Mouse (Mus musculus) hindbrain, embryonic 12.5 days (tissue): Measurements from ENCODE around the gene Por. TPM values are rescaled to one million over a fixed set of nuclear protein-coding genes. Genes with fewer than 3 reads are reported as not detected.

Experiments
- ATAC-seq: fragments of 200-750 bp; cut with Nextera tagmentation; 2 replicates; pipeline ENCODE4 v1.8.0; 2017; ENCODE audit warnings: moderate TSS enrichment; ENCODE audit not compliant: low FRiP score
- H3K27ac ChIP-seq: fragments of 300-500 bp; sonication (generic); 2 replicates; pipeline ENCODE4 v1.5.1; 2016; ENCODE audit warnings: mild to moderate bottlenecking
- H3K27me3 ChIP-seq: fragments of 300-500 bp; sonication (generic); 2 replicates; pipeline ENCODE4 v1.6.1; 2016; ENCODE audit warnings: mild to moderate bottlenecking
- H3K36me3 ChIP-seq: fragments of 300-500 bp; sonication (generic); 2 replicates; pipeline ENCODE4 v1.6.1; 2016; ENCODE audit warnings: mild to moderate bottlenecking
- H3K4me1 ChIP-seq: fragments of 300-500 bp; sonication (generic); 2 replicates; pipeline ENCODE4 v1.6.1; 2016
- H3K4me2 ChIP-seq: fragments of 300-500 bp; sonication (generic); replicated peaks from 2 replicates; pipeline ENCODE4 v1.6.1; 2016; ENCODE audit warnings: mild to moderate bottlenecking
- H3K4me3 ChIP-seq: fragments of 300-500 bp; sonication (generic); 2 replicates; pipeline ENCODE4 v1.5.1; 2016; ENCODE audit warnings: mild to moderate bottlenecking
- H3K9ac ChIP-seq: fragments of 300-500 bp; sonication (generic); 2 replicates; pipeline ENCODE4 v1.6.1; 2016; ENCODE audit warnings: mild to moderate bottlenecking, moderate library complexity
- H3K9me3 ChIP-seq: fragments of 300-500 bp; sonication (generic); replicated peaks from 2 replicates; pipeline ENCODE4 v1.6.1; 2016; ENCODE audit warnings: mild to moderate bottlenecking
- WGBS: fragments of 180-500 bp; shearing (Covaris S2); methylation state at CpG from one replicate; pipeline ENCODE4 v1.1.7; 2016; 5-methylcytosine and 5-hydroxymethylcytosine counted together
- microRNA-seq: library from miRNA; unstranded; fragments of <30 nt; microRNA quantifications from one replicate; pipeline ENCODE4, GENCODE M21; 2017
- polyA plus RNA-seq: library from polyadenylated mRNA; unstranded; fragments of >200 nt; fragmentation: Nextera tagmentation; extraction: Ambion mirVana; gene quantifications from 2 replicates; pipeline ENCODE4 v1.2.1, GENCODE M21; 2016

Gene Por
- polyA plus RNA-seq, 1 experiment from 2014 or later = 119 TPM

GRCm38 (mm10) chr5:135763526-135763925 is 93.7 kb downstream of the Por start:
- no peak overlapping the region for H3K4me2 ChIP-seq
- H3K9ac ChIP-seq = no peak overlapping the region
- no peak for ATAC-seq
- H3K4me1 ChIP-seq = no peaks in the 10 kb centered on the region
- H3K27me3 ChIP-seq = 0 out of 2 replicates have a peak, but pooled peaks cover 4% of the 10 kb centered on the region
- no peak overlapping the region for H3K27ac ChIP-seq
- H3K36me3 ChIP-seq = no peaks in the 10 kb centered on the region
- WGBS = 5% methylated on average over 7 of the region's 7 CpGs
- no peak overlapping the region for H3K4me3 ChIP-seq
- H3K9me3 ChIP-seq = no peaks in the 10 kb centered on the region

DNA sequence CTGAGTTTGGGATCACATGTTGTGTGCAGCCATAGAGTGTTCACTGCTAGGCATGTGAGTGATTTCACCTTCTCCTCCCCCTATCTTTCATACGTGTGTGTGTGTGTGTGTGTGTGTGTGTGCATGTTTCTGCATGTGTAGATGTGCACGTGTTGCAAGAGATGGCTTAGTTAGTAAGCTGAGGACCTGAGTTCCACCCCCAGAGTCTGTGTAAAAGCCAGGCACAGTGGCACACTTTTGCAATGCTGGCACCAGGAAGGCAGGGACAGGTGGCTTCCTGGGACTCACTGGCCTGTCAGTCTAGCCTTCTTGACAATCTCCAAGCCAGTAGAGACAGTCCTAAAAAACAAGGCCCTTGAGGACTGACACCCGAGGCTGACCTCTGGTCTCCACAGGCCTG is 95.1 kb downstream of the Por start:
- Histone ChIP-seq H3K4me3 (no peak overlapping the region), H3K36me3 (no peaks in the 10 kb centered on the region), H3K4me2 (no peak overlapping the region), H3K27me3 (0 out of 2 replicates have a peak, but pooled peaks cover 4% of the 10 kb centered on the region), H3K9ac (no peak overlapping the region), H3K9me3 (no peaks in the 10 kb centered on the region), H3K27ac (no peak overlapping the region), H3K4me1 (no peaks in the 10 kb centered on the region)
- 89% methylated on average over 3 of the region's 3 CpGs for WGBS
- no peak for ATAC-seq

DNA sequence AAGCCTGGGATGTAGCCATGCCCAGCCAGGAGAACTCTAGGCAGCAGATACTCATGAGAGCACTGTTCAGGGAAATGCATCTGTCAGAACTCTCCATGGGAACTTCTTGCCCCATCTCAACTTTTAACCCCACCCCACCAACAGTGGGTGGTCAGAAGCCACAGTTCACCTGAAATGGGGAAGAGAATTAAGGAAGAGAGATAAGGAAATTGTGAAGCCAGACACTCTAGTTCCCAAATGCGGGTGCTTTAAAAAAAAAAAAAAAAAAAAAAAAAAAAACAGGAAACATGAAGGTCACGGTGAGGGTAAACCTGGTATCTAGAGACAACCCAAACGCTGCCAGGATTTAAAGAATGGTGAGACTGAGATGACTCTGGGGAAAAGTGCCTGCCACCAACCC is 102.7 kb downstream of the Por start:
- no peak overlapping the region for H3K27ac ChIP-seq
- no peaks in the 10 kb centered on the region for H3K9me3 ChIP-seq
- H3K9ac ChIP-seq = no peak overlapping the region
- no peaks in the 10 kb centered on the region for H3K27me3 ChIP-seq
- H3K36me3 ChIP-seq = no peaks in the 10 kb centered on the region
- H3K4me1 ChIP-seq = peaks cover 3% of the 10 kb centered on the region
- no peak overlapping the region for H3K4me3 ChIP-seq
- WGBS = 68% methylated on average over 3 of the region's 3 CpGs
- no peak for ATAC-seq
- H3K4me2 ChIP-seq = no peak overlapping the region

- Histone ChIP-seq H3K4me1 (peaks cover 22% of the 10 kb centered on the region), H3K36me3 (peaks cover 1% of the 10 kb centered on the region), H3K4me3 (no peak overlapping the region), H3K9me3 (no peaks in the 10 kb centered on the region), H3K4me2 (no peak overlapping the region), H3K27ac (no peak overlapping the region), H3K27me3 (no peaks in the 10 kb centered on the region), H3K9ac (no peak overlapping the region)
- no peak for ATAC-seq
- 83% methylated on average over 4 of the region's 4 CpGs for WGBS
Observed at GRCm38 (mm10) chr5:135776546-135776945, 106.7 kb downstream of the Por start.

GRCm38 (mm10) chr5:135777796-135778470 is 108.1 kb downstream of the Por start, which contains the start of gene Styxl1:
Gene Styxl1, minus strand, starts transcription at chr5:135778385.
- WGBS = under 1% methylated on average over 44 of the region's 45 CpGs
- peak within 1 kb of the TSS; percentile 87 for H3K4me2 ChIP-seq
- no peaks in the 10 kb centered on the region for H3K9me3 ChIP-seq
- H3K4me3 ChIP-seq = peak within 1 kb of the TSS; percentile 84
- peak within 1 kb of the TSS; percentile 93 for H3K9ac ChIP-seq
- ATAC-seq = peak; percentile 94
- no peaks in the 10 kb centered on the region for H3K27me3 ChIP-seq
- peak within 1 kb of the TSS; percentile 94 for H3K27ac ChIP-seq
- peaks cover 14% of the 10 kb centered on the region for H3K36me3 ChIP-seq
- peaks cover 22% of the 10 kb centered on the region for H3K4me1 ChIP-seq

DNA sequence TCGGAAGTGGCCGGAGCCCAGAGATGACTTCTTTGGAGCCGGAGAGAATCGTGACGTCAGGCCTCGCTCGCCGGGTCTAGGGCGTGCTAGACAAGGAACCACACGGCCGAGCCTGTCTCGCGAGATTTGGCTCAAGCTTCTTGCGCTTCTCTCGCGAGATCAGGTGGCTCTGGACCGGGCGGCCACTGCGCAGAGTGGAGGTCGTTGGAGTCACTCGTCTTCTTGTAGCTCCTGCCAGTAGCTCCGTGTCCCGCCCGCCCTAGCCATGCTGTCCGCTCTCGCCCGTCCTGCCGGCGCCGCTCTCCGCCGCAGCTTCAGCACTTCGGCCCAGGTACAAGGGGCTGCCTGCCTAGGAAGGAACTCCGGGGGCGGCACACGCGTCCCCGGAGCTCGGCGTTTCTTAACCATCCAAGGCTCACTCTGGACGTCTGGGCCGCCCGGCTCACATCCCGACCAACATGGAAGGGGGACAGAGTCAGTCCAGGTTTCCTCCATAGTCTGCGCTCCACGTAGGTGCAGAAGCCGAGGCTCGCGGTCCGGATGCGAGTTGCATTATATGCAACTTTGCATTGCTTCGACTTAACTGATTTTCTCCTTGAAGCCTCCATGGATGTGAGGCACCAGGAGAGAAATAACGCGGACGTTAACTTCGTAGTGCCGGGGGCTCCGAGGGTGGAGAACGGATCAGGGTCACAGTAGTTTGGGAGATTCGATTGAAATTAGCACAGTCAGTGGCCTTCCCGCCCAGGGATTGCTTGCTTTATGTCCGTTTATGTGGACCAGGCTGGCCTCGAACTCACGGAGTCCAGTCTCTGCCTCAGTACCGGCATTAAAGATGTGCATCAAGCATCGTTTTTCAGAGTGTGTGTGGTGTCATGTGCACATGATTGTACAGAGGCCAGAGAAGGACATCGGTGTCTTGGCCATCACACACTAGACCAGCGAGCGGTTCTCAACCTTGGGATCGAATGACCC is 108.9 kb downstream of the Por start, which contains the start of gene Mdh2:
Gene Mdh2, plus strand, starts transcription at position 10 of the 975 bp plus-strand sequence.
- peaks cover 22% of the 10 kb centered on the region for H3K4me1 ChIP-seq
- 2% methylated on average over 70 of the region's 70 CpGs for WGBS
- peaks cover 22% of the 10 kb centered on the region for H3K36me3 ChIP-seq
- no peaks in the 10 kb centered on the region for H3K27me3 ChIP-seq
- H3K4me2 ChIP-seq = peak within 1 kb of the TSS; percentile 87
- H3K4me3 ChIP-seq = peak within 1 kb of the TSS; percentile 84
- no peaks in the 10 kb centered on the region for H3K9me3 ChIP-seq
- H3K9ac ChIP-seq = peak within 1 kb of the TSS; percentile 93
- ATAC-seq = peak; percentile 97
- H3K27ac ChIP-seq = peak within 1 kb of the TSS; percentile 94

DNA sequence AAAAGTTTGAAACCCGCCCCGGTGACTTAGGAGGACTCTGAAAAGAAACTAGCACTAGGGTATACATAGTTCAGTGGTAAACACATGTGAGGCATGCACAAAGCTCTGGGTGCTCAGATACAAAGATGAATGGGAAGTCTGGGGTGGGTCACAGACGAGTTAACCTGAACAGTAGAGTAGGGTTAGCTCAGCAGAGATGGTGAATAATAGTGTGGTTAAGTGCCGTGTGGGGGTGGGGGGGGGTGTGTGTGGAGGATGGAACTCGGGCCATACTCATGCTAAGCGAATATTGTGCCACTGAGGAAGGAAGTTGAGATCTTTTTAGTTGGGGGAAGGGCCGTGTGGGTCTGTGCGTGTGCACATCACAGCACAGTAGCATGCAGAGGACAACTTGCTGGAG is 110.5 kb downstream of the Por start:
- Histone ChIP-seq H3K9ac (no peak overlapping the region), H3K27ac (no peak overlapping the region), H3K36me3 (peaks cover 38% of the 10 kb centered on the region), H3K27me3 (no peaks in the 10 kb centered on the region), H3K4me1 (peaks cover 22% of the 10 kb centered on the region), H3K9me3 (no peaks in the 10 kb centered on the region), H3K4me3 (no peak overlapping the region), H3K4me2 (peak overlapping the region; percentile 87; the same call in 1 of the 2 replicates)
- WGBS = 79% methylated on average over 8 of the region's 8 CpGs
- no peak for ATAC-seq

DNA sequence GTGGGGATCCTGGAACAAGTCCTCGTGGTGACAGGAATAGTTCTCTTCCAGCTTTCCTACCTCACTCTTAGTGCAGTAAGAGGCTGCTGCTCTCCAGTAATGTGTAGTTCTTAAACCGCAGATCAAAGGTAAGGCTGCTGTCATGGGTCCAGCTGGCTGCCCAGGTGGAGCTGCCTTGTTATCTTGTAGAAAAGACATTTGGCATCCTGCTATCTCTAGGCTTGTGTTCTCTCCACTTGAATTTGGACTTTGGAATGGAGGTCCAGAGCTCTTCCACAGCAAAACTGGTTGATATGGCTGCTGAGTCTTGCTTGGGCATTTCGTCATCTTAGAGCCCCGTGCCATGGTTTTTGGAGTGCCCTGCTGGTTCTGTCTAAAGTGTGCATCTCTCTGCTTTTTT is 113.1 kb downstream of the Por start:
- Histone ChIP-seq H3K4me3 (no peak overlapping the region), H3K36me3 (peaks cover 63% of the 10 kb centered on the region), H3K9ac (no peak overlapping the region), H3K27me3 (no peaks in the 10 kb centered on the region), H3K9me3 (no peaks in the 10 kb centered on the region), H3K4me1 (peaks cover 17% of the 10 kb centered on the region), H3K27ac (no peak overlapping the region), H3K4me2 (no peak overlapping the region)
- 92% methylated on average over 4 of the region's 4 CpGs for WGBS
- ATAC-seq = no peak

Small RNA genes lying within 50 kb of the gene (microRNA-seq; reads per million reads assigned to microRNA genes)
- gene Mir7034 = not detected

Other genes starting within 250 kb of the Por start
- gene Hip1, start 124.9 kb upstream of the Por start, polyA plus RNA-seq = 67.8 and 68.0 TPM in 2 replicates
- gene Ccl26, start 106.5 kb upstream of the Por start, polyA plus RNA-seq = not detected in 2 replicates
- 2.0 and 3.1 TPM in 2 replicates for gene Ccl24, start 97.0 kb upstream of the Por start, polyA plus RNA-seq
- 65.2 and 70.0 TPM in 2 replicates for gene Rhbdd2, start 37.4 kb upstream of the Por start, polyA plus RNA-seq
- 61.0 and 65.0 TPM in 2 replicates for gene Tmem120a, start 74.4 kb downstream of the Por start, polyA plus RNA-seq
- gene Styxl1, start 108.4 kb downstream of the Por start, polyA plus RNA-seq = 0.68 TPM in 1 of 2 replicates, not detected in the other
- 530 and 539 TPM in 2 replicates for gene Mdh2, start 108.4 kb downstream of the Por start, polyA plus RNA-seq
- gene Srrm3, start 136.9 kb downstream of the Por start, polyA plus RNA-seq = 63.6 and 63.8 TPM in 2 replicates
- 23.9 and 34.1 TPM in 2 replicates for gene Hspb1, start 217.9 kb downstream of the Por start, polyA plus RNA-seq